Mouse (Mus musculus) adrenal gland, postnatal 4 days (tissue): ENCODE measurements around the gene Hoxd13. TPM values are rescaled to one million over a fixed set of nuclear protein-coding genes. Genes with fewer than 3 reads are reported as not detected.

ENCODE experiments used
- DNase-seq, 2 experiments: peaks; one replicate each; pipeline ENCODE4 v3.0.0; 2021 to 2022; ENCODE audit warnings: low spot score in 2 of 2, mixed read lengths in 2 of 2
- long read RNA-seq, 2 experiments: library from polyadenylated mRNA; stranded (forward); transcript quantifications; one replicate each; pipeline ENCODE4 v2.0.0; 2021
- total RNA-seq, 2 experiments: library from RNA; stranded (reverse); gene quantifications; 2 replicates each; pipeline ENCODE4 v1.2.3; 2021

Gene Hoxd13
- total RNA-seq, result not detected
- long read RNA-seq, experiment 1, result 0 reads
- long read RNA-seq, experiment 2, result 0 reads

DNA sequence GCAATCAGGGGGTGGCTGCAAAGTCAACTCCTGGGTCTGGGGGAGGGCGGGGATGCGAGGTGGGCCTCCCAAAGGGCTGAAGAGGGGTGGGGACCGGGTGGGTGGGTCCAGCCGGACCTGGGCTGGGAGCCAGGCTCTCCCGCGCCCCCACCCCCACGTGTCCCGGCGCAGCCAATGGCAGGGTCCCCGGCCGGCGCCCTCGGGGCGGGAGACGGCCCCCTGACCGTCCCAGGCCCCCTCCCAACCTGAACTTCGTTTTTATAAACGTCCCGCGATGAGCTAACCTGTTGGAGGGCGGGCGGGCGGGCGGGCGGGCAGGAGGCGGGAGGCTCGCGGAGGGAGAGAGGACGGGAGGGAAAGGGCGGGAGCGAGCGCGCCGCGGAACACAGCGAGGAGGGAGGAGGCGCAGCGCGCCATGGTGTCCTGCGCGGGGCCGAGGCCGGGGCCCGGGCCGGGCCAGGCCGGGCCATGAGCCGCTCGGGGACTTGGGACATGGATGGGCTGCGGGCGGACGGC lies at the start of gene Hoxd13:
TSS of gene Hoxd13 (plus strand) at position 469 of the 516 bp plus-strand sequence.
- DNase-seq, result no peak

DNA sequence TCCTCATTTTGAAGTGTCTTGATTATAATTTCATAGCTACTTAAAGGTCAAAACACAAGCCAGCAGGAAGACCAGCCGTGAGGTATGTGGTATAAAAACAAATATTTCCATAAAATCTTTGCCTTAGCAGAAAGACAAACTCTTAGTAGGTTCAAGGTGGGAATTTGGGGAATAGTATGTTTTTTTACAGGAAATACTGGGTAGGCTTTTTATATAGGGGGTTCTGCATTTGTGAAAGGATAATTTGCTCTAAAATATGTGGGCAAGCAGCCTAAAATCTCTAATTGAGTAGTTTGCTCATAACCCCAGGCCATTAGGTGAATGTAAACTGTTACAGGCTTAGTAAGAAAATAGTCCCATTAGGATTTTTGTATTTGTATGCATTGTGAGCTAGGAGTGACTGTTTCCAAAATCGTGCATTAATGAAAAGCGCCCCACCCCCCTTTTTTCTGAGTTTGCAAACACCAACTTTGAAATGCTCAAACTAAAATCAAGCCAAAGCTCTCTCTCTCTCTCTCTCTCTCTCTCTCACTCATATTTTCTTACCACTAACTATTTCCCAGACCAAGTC lies 48.3 kb upstream of the Hoxd13 start:
- no peak for DNase-seq

DNA sequence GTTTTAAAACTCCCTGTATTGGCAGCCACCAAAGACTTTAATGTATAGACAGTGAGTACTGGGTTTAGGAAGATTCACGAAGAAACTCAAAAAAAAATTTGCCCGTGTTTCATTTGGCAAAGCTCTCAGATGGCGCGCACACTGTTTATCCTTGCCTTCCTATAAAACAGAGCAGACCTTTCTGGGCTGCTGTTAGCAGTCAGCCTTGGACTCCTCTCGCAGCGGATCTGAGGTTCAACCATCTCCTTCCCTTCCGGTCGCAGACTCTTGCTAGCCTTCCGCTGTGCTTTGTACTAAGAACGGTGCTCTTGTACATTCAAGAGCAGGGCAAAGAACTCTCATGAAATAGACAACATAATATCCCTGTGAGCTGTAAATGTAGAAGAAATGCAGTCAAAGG lies 47.7 kb upstream of the Hoxd13 start:
- DNase-seq, result no peak

GRCm38 (mm10) chr2:74635412-74635811 lies 32.7 kb upstream of the Hoxd13 start:
- no peak for DNase-seq

DNA sequence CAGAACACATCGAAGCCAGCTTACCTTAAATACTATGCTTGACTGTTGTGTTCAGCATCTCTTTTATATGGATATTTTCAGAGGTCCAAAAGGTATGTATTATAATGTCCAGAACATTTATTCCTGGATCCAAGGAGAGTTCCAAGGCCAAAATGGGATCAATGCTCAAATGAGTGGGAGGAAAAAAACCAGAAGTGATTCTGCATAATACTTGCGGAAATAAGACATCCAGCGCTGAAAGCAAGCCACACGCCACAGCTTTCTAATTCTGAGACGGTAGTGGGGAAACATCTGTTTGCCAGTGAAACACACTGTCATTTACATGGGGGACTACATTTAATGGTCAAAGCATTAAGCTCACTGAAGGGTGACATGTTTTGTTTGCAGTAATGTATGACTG lies 25.7 kb upstream of the Hoxd13 start:
- DNase-seq, result no peak

- no peak for DNase-seq
These were observed 22.5 kb upstream of the Hoxd13 start for GRCm38 (mm10) chr2:74645631-74646030.

- DNase-seq, result no peak
These were observed 20.8 kb upstream of the Hoxd13 start for GRCm38 (mm10) chr2:74647082-74647864.

DNA sequence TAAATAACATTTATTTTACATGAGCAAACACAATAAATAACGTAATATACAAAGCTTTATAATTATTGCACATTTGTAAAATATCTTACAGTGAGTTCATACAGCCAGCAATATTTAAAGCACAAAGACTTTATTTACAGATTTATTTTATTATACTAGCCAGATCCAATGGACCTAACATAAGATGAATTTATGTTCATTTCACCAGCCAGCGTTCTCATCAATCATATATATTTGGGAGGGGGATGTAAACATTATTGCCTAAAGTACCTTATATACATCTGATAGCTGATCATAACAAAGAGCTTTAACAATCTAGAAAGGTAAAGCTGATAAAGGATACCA lies 15.1 kb upstream of the Hoxd13 start:
- DNase-seq, result no peak

GRCm38 (mm10) chr2:74653781-74654535 lies 14.2 kb upstream of the Hoxd13 start:
- DNase-seq, result no peak

DNA sequence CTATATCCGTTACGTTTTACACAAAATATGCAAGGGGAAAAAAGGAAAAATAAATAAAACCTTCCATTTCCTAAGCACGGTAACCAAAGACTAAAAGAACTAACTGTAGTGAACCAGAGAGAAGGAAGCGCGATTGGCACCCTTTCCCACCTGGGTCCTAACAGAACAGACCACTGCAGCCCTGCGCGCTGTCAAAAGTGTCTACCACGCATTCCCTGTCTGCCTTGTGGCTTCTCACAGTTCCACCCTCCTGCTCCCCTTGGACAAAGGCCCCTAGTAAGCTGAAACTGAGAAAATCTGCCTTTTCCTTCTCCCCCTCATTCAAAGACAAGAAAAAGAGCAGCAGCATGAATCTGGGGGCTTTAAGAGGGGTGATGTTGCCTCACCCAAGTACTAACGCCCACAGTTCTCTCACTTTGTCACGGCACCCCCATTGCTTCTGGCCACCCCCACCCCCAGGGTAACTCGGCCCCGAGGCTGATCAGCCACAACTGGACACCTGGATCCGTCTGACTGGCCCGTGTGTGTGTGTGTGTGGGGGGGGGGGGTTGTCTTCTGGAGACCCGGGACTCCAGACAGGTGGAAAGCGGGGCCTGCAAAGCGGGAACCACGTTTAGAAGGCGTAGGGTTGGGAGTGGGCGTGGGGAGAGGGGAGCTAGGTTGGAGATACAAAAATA lies 13.2 kb upstream of the Hoxd13 start:
- DNase-seq, result no peak

DNA sequence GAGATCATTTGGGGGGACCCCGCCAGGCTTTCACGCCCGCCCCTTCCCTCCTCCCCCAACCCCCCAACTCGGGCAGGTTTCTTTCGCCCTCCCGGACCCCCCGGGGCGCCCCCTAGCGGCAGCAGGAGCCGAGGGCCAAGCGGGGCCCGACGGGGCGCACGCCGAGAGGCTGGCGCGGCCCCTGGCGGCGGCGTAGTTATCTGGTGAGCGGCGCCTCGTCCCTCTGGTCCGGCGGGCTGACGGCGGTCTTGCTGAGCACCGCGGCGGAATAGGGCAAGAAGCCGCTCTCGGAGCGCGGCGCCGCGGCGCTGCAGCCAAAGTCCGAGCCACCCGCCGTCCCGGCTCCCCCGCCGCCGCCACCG lies 12.7 kb upstream of the Hoxd13 start:
- DNase-seq, result no peak

DNA sequence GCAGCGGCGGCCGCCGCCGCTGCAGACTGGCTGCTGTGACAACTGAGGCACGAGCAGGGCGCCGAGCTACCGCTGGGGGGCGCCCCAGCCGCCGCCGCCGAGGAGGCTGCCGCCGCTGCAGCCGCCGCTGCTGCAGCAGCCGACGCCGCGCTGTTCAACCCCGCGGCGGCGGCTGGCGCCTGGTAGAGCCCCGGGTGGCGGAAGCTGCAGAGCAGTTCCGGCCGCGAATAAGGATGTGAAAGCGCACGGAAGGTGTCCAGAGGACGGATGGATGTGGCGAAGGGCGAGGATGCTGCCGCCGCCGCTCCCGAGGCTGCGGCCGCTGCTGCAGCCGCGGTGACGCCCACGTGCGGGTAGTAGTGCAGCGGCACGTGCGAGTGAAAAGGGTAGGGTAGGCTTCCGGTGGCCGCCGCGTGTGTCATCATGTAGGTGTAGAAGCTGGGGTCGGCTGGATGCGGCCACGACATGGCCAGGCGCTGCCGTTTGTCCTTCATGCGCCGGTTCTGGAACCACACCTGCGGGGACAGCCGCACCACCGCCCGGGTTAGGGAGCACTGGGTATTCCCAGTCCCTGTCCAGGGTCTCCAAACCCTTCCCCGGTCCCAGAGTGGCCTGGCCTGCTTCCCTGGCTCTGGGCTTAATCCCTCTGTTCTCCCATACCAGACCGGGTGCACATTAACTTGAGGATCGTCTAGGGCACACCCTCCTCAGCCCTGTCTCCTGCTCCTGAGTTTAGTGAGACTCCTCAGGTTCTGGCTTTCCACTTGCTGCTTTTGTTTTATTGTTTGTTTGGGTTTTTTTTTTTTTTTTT lies 12.1 kb upstream of the Hoxd13 start:
- no peak for DNase-seq

- DNase-seq, result no peak
These were observed 11.5 kb upstream of the Hoxd13 start for GRCm38 (mm10) chr2:74656632-74657021.

DNA sequence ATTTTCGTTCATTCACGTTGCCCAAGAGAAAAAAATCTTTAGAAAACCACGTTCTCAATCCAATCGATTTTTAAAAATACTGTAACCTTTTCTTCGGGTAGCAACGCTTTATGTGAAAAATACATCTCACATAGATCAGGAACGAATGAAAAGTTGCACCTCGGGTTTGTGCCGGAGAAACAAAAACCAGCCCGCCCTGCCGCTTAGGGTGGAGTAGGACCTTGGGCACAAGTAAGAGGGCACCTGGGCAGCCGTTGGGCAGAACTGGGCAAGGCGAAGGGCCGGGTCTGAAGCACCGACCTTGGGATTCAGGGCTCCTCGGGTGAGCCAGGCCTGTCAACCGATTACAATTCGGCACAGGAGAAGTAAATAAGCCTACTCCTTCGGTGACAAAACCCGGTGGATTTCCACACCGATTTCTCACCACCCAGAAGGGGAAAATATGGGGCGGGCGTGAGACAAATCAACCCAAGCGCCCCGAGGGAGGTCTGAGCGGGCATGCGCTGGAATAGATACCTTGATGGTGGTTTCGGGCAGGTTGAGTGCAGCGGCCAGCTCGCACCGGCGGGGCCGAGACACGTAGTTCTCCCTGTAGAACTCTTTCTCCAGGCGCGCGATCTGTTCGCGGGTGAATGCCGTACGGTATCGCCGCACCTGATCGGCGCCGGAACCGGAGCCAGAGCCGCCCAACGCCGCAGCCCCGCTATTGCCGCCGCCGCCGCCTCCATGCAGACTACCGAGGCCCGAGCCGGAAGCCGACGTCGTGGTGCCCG lies 10.7 kb upstream of the Hoxd13 start:
- no peak for DNase-seq

DNA sequence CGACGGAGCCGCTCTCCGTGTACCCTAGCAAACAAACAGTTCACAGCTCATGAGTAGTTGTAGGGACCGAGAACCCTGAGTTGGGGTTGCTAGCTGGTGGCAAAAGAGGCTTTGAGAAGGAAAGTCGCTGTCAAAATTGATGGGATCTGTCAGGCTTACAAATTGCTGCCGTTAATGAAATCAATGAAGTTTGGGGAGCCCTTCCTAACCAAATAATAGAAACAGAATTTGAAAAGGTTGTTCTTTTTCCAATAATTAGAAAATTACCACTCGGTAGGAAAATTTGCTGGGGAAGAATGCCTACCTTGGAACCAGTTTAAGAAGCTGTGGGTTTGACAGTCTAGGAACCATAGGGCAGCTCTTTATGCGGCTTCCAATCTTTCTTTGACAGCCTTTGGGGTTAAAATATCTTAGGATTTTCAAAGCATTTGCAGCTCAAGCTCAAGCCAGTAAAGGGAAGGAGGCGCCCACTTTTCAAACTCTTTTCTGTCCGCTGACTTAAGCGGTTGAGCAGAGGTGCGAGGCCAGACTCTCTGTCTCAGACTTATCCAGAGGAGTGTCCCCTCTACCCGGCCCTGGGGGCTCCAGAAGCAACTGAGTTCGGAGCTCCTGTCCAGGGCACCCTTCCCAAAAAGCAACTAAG lies 10.0 kb upstream of the Hoxd13 start:
- DNase-seq, result no peak

GRCm38 (mm10) chr2:74658667-74659371 lies 9.3 kb upstream of the Hoxd13 start:
- DNase-seq, result no peak

GRCm38 (mm10) chr2:74659507-74660005 lies 8.6 kb upstream of the Hoxd13 start, which contains the start of gene Evx2:
TSS of gene Evx2 (minus strand) at chr2:74659557.
- DNase-seq, result no peak
